Mouse (Mus musculus): ENCODE data around the gene Fut11.

- TF ChIP-seq POLR2A (IDR thresholded peaks at IDR 0.05; ENCODE audit: control insufficient read depth, low read depth, low read length) (no peak), CTCF (IDR thresholded peaks at IDR 0.05; ENCODE audit: control insufficient read depth, insufficient read depth, insufficient replicate concordance, low read depth, low read length) (no peak)
These were observed 52.2 kb downstream of the Fut11 start for GRCm38 (mm10) chr14:20746935-20747334.
